Mouse (Mus musculus) splenic B cell, adult 2 months (primary cell): ENCODE results near the gene Erich2.
"Not testable (repeated sequence)": the region's sequence is repeated elsewhere in the genome, so short reads cannot be mapped to it uniquely, and the experiment has no call there.

Source experiments
- DNase-seq: peaks from one replicate; pipeline ENCODE4 v3.0.0-alpha.2; 2011; ENCODE audit warnings: low read depth, low spot score
- H3K27me3 ChIP-seq: 2 replicates; pipeline ENCODE4 v1.6.1; 2012; ENCODE audit warnings: mild to moderate bottlenecking, low read length, moderate library complexity, mixed read lengths; ENCODE audit not compliant: control insufficient read depth, poor library complexity, insufficient read depth, severe bottlenecking
- H3K36me3 ChIP-seq: 2 replicates; pipeline ENCODE4 v1.6.1; 2012; ENCODE audit warnings: mild to moderate bottlenecking, low read length, moderate library complexity, mixed read lengths; ENCODE audit not compliant: control insufficient read depth, poor library complexity, insufficient read depth, severe bottlenecking

Erich2 gene

GRCm38 (mm10) chr2:70508496-70508895 is at the start of gene Erich2:
Gene Erich2, plus strand, starts transcription at chr2:70508819.
- H3K36me3 ChIP-seq, result no peaks in the 10 kb centered on the region
- 0 out of 2 replicates have a peak, but pooled peaks cover 1% of the 10 kb centered on the region for H3K27me3 ChIP-seq
- DNase-seq, result peak; percentile 20

- DNase-seq, result no peak
- H3K27me3 ChIP-seq, result no peaks in the 10 kb centered on the region
- no peaks in the 10 kb centered on the region for H3K36me3 ChIP-seq
Observed at GRCm38 (mm10) chr2:70463606-70464005, 45.0 kb upstream of the Erich2 start.

GRCm38 (mm10) chr2:70471136-70471535 is 37.5 kb upstream of the Erich2 start:
- no peak for DNase-seq
- H3K27me3 ChIP-seq, result no peaks in the 10 kb centered on the region
- no peaks in the 10 kb centered on the region for H3K36me3 ChIP-seq

- DNase-seq, result peak; percentile 5
- H3K36me3 ChIP-seq, result no peaks in the 10 kb centered on the region
- H3K27me3 ChIP-seq, result no peaks in the 10 kb centered on the region
Observed at GRCm38 (mm10) chr2:70471861-70472620, 36.6 kb upstream of the Erich2 start.

- Histone ChIP-seq H3K36me3 (no peaks in the 10 kb centered on the region), H3K27me3 (no peaks in the 10 kb centered on the region)
- DNase-seq, result no peak
Observed at GRCm38 (mm10) chr2:70497715-70498318, 10.8 kb upstream of the Erich2 start.

- Histone ChIP-seq H3K27me3 (0 out of 2 replicates have a peak, but pooled peaks cover 1% of the 10 kb centered on the region), H3K36me3 (no peaks in the 10 kb centered on the region)
- DNase-seq, result peak; percentile 45
Observed at GRCm38 (mm10) chr2:70503436-70503835, 5.2 kb upstream of the Erich2 start.

- DNase-seq, result no peak
- H3K36me3 ChIP-seq, result no peaks in the 10 kb centered on the region
Observed at GRCm38 (mm10) chr2:70505229-70505628, 3.4 kb upstream of the Erich2 start.

GRCm38 (mm10) chr2:70505896-70506295 is 2.7 kb upstream of the Erich2 start:
- peak; percentile 65 for DNase-seq
- no peaks in the 10 kb centered on the region for H3K36me3 ChIP-seq
- H3K27me3 ChIP-seq, result 0 out of 2 replicates have a peak, but pooled peaks cover 1% of the 10 kb centered on the region

More at GRCm38 (mm10) chr2:70505229-70505628, 3.4 kb upstream of the Erich2 start:
- H3K27me3 ChIP-seq, result 0 out of 2 replicates have a peak, but pooled peaks cover 1% of the 10 kb centered on the region

- H3K27me3 ChIP-seq, result 0 out of 2 replicates have a peak, but pooled peaks cover 1% of the 10 kb centered on the region
- H3K36me3 ChIP-seq, result no peaks in the 10 kb centered on the region
- no peak for DNase-seq
Observed at GRCm38 (mm10) chr2:70506372-70506771, 2.2 kb upstream of the Erich2 start.

GRCm38 (mm10) chr2:70509021-70509632 is 508 bp downstream of the Erich2 start:
- Histone ChIP-seq H3K27me3 (0 out of 2 replicates have a peak, but pooled peaks cover 1% of the 10 kb centered on the region), H3K36me3 (no peaks in the 10 kb centered on the region)
- peak; percentile 39 for DNase-seq

GRCm38 (mm10) chr2:70538283-70538682 is 29.7 kb downstream of the Erich2 start:
- DNase-seq, result peak; percentile 63
- H3K36me3 ChIP-seq, H3K27me3 ChIP-seq: not testable (repeated sequence)

- Histone ChIP-seq H3K27me3 (no peaks in the 10 kb centered on the region), H3K36me3 (no peaks in the 10 kb centered on the region)
- no peak for DNase-seq
Observed at GRCm38 (mm10) chr2:70550671-70551070, 42.1 kb downstream of the Erich2 start.

GRCm38 (mm10) chr2:70551446-70551845 is 42.8 kb downstream of the Erich2 start:
- peak; percentile 52 for DNase-seq
- no peaks in the 10 kb centered on the region for H3K36me3 ChIP-seq
- H3K27me3 ChIP-seq, result no peaks in the 10 kb centered on the region

GRCm38 (mm10) chr2:70552067-70552598 is 43.5 kb downstream of the Erich2 start:
- no peak for DNase-seq
- H3K36me3 ChIP-seq, result no peaks in the 10 kb centered on the region
- no peaks in the 10 kb centered on the region for H3K27me3 ChIP-seq

- DNase-seq, result no peak
- Histone ChIP-seq H3K27me3 (no peaks in the 10 kb centered on the region), H3K36me3 (no peaks in the 10 kb centered on the region)
Observed at GRCm38 (mm10) chr2:70552772-70553171, 44.2 kb downstream of the Erich2 start, which contains the start of gene Gad1. Gene Gad1, plus strand, starts transcription at chr2:70553072.
